Mouse (Mus musculus) C2C12 (cell line): ENCODE data around the gene Obscn.

Experiments
- CTCF ChIP-seq: IDR thresholded peaks from one replicate; pipeline ENCODE4 v1.5.1; 2011; ENCODE audit not compliant: control insufficient read depth, insufficient read depth, insufficient read length
- MAX ChIP-seq: IDR thresholded peaks from one replicate; pipeline ENCODE4 v1.6.1; 2011; ENCODE audit warnings: mild to moderate bottlenecking, control low read depth
- MYOD1 ChIP-seq: IDR thresholded peaks from one replicate; pipeline ENCODE4 v1.6.1; 2011; ENCODE audit warnings: low read depth; ENCODE audit not compliant: control insufficient read depth, insufficient read length
- USF1 ChIP-seq: IDR thresholded peaks from one replicate; pipeline ENCODE4 v1.6.1; 2011; ENCODE audit warnings: low read depth, mild to moderate bottlenecking, control low read depth, moderate library complexity

GRCm38 (mm10) chr11:59164384-59164783 lies 28.2 kb upstream of the Obscn start:
- TF ChIP-seq CTCF: no peak
- no peak for TF ChIP-seq MAX
- no peak for TF ChIP-seq USF1
- no peak for TF ChIP-seq MYOD1
